Mouse (Mus musculus): ENCODE data around the gene Myh7b. TPM values are rescaled to one million over a fixed set of nuclear protein-coding genes. Genes with fewer than 3 reads are reported as not detected.

The Myh7b gene
- total and polyA plus RNA-seq, 3 experiments = 0.51 TPM; not detected in 2

- Histone ChIP-seq H3K27me3 (replicated peaks) (peaks cover 3% of the 10 kb centered on the region), H3K36me3 (replicated peaks in 1 of 2; ENCODE audit: control insufficient read depth in 1 of 2, insufficient read depth in 1 of 2, low read length in 1 of 2) (peaks cover 11 to 44% of the 10 kb centered on the region in 2 experiments), H3K4me2 (ENCODE audit: insufficient read depth, low read depth, poor library complexity, severe bottlenecking) (no peak overlapping the region), H3K9ac (ENCODE audit: insufficient read depth, low read depth) (no peak overlapping the region), H3K4me1 (ENCODE audit: control insufficient read depth in 1 of 2, insufficient read depth in 2 of 2) (0 out of 4 replicates have a peak, but pooled peaks cover 0 to 2% of the 10 kb centered on the region in 2 experiments), H3K4me3 (replicated peaks in 1 of 3; ENCODE audit: low read depth in 2 of 3, low read length in 2 of 3, poor library complexity in 1 of 3) (no peak overlapping the region), H3K27ac (ENCODE audit: insufficient read depth, low read depth) (no peak overlapping the region), H3K79me2 (replicated peaks; ENCODE audit: control insufficient read depth, extremely low read depth, insufficient read depth, poor library complexity, severe bottlenecking) (no peaks in the 10 kb centered on the region), H3K9me3 (replicated peaks; ENCODE audit: low read length) (no peaks in the 10 kb centered on the region)
- in situ Hi-C loops (cut with MboI; ENCODE audit: low pct_ligation_motif_present, low pct_unique_long_range_greater_than_20kb, low sequenced_read_pairs) = no loop called here
- no peak for TF ChIP-seq MEF2A (IDR thresholded peaks at IDR 0.05; ENCODE audit: borderline replicate concordance, low read depth, low read length)
- TF ChIP-seq MAX (IDR thresholded peaks at IDR 0.05; ENCODE audit: low read length) = no peak
- no peak for TF ChIP-seq POLR2A (IDR thresholded peaks at IDR 0.05; ENCODE audit: low read depth, low read length)
- TF ChIP-seq BHLHE40 (IDR thresholded peaks at IDR 0.05; ENCODE audit: low read depth, low read length) = no peak
- TF ChIP-seq JUN (IDR thresholded peaks at IDR 0.05; ENCODE audit: insufficient read depth, low read depth, low read length) = no peak
- TF ChIP-seq GABPA (IDR thresholded peaks at IDR 0.05; ENCODE audit: insufficient replicate concordance, low read depth, low read length) = no peak
- TF ChIP-seq ZNF384 (IDR thresholded peaks at IDR 0.05; ENCODE audit: low read depth, low read length) = no peak
- no peak for TF ChIP-seq MYC (IDR thresholded peaks at IDR 0.05; ENCODE audit: low read depth, low read length)
- no peak for TF ChIP-seq MAFK (IDR thresholded peaks at IDR 0.05; ENCODE audit: insufficient replicate concordance, low read length)
- TF ChIP-seq POLR2AphosphoS2 (IDR thresholded peaks at IDR 0.05; ENCODE audit: low read depth, low read length) = no peak
- no peak for DNase-seq (ENCODE audit: extremely low read depth)
- dilution Hi-C loops (cut with MboI; ENCODE audit: extremely low pct_ligation_motif_present, extremely low pct_unique_long_range_greater_than_20kb, low sequenced_read_pairs) = no loop called here
These were observed 17.1 kb downstream of the Myh7b start for GRCm38 (mm10) chr2:155628112-155628511.

- Histone ChIP-seq H3K9ac (ENCODE audit: insufficient read depth, low read depth) (no peak overlapping the region), H3K27ac (ENCODE audit: insufficient read depth, low read depth) (no peak overlapping the region), H3K4me3 (replicated peaks in 1 of 3; ENCODE audit: low read depth in 2 of 3, low read length in 2 of 3, poor library complexity in 1 of 3) (no peak overlapping the region), H3K27me3 (replicated peaks) (no peaks in the 10 kb centered on the region), H3K36me3 (replicated peaks in 1 of 2; ENCODE audit: control insufficient read depth in 1 of 2, insufficient read depth in 1 of 2, low read length in 1 of 2) (peaks cover 15 to 48% of the 10 kb centered on the region in 2 experiments), H3K9me3 (replicated peaks; ENCODE audit: low read length) (no peaks in the 10 kb centered on the region), H3K4me1 (ENCODE audit: control insufficient read depth in 1 of 2, insufficient read depth in 2 of 2) (0 out of 4 replicates have a peak, but pooled peaks cover 0 to 2% of the 10 kb centered on the region in 2 experiments), H3K4me2 (ENCODE audit: insufficient read depth, low read depth, poor library complexity, severe bottlenecking) (no peak overlapping the region), H3K79me2 (replicated peaks; ENCODE audit: control insufficient read depth, extremely low read depth, insufficient read depth, poor library complexity, severe bottlenecking) (no peaks in the 10 kb centered on the region)
- TF ChIP-seq KAT2A (IDR thresholded peaks at IDR 0.05; ENCODE audit: insufficient replicate concordance, low read length) (no peak), RCOR1 (conservative IDR thresholded peaks at IDR 0.05; ENCODE audit: low read depth, low read length) (no peak), ZNF384 (IDR thresholded peaks at IDR 0.05; ENCODE audit: low read depth, low read length) (no peak), CHD1 (IDR thresholded peaks at IDR 0.05; ENCODE audit: low read depth, low read length) (no peak), SIN3A (IDR thresholded peaks at IDR 0.05; ENCODE audit: low read length) (no peak), ETS1 (conservative IDR thresholded peaks at IDR 0.05; ENCODE audit: low read depth, low read length) (no peak), USF2 (conservative IDR thresholded peaks at IDR 0.05; ENCODE audit: low read depth, low read length) (no peak), TBP (conservative IDR thresholded peaks at IDR 0.05; ENCODE audit: low read depth, low read length) (no peak), RAD21 (IDR thresholded peaks at IDR 0.05; ENCODE audit: low read depth, low read length) (no peak), CHD2 (IDR thresholded peaks at IDR 0.05; ENCODE audit: low read length) (no peak), NELFE (IDR thresholded peaks at IDR 0.05; ENCODE audit: low read depth, low read length) (no peak), ELF1 (IDR thresholded peaks at IDR 0.05; ENCODE audit: low read depth, low read length) (no peak), UBTF (IDR thresholded peaks at IDR 0.05; ENCODE audit: low read depth, low read length) (no peak), BHLHE40 (IDR thresholded peaks at IDR 0.05; ENCODE audit: low read depth, low read length) (no peak), ZMIZ1 (IDR thresholded peaks at IDR 0.05; ENCODE audit: low read depth, low read length) (no peak), MEF2A (IDR thresholded peaks at IDR 0.05; ENCODE audit: borderline replicate concordance, low read depth, low read length) (no peak)
- dilution Hi-C loops (cut with MboI; ENCODE audit: extremely low pct_ligation_motif_present, extremely low pct_unique_long_range_greater_than_20kb, low sequenced_read_pairs) (no loop called here), in situ Hi-C loops (cut with MboI; ENCODE audit: low pct_ligation_motif_present, low pct_unique_long_range_greater_than_20kb, low sequenced_read_pairs) (no loop called here)
- no peak for DNase-seq (ENCODE audit: extremely low read depth)
These were observed 17.5 kb downstream of the Myh7b start for GRCm38 (mm10) chr2:155628519-155628918.

Measured in CH12.LX (cell line).